Mouse (Mus musculus): ENCODE results near the gene Gphn. TPM values are rescaled to one million over a fixed set of nuclear protein-coding genes. Genes with fewer than 3 reads are reported as not detected.

Gphn gene
- 48.7 and 57.1 TPM in 2 replicates for polyA plus RNA-seq (2015; fragmentation: Nextera tagmentation; extraction: Ambion mirVana)

- H3K36me3 ChIP-seq (ENCODE audit: control insufficient read depth, insufficient read depth, low read length): no peaks in the 10 kb centered on the region
- peaks cover 6% of the 10 kb centered on the region for H3K4me1 ChIP-seq (ENCODE audit: control insufficient read depth, insufficient read depth, low read depth, low read length)
- H3K4me3 ChIP-seq (ENCODE audit: low read length): peak within 1 kb of the TSS; percentile 73
- ATAC-seq: peak; percentile 98
- peak within 1 kb of the TSS; percentile 99 for H3K27ac ChIP-seq (ENCODE audit: low read depth, low read length)
- peak within 1 kb of the TSS; percentile 83 for H3K9ac ChIP-seq (ENCODE audit: low read depth, low read length)
- no peaks in the 10 kb centered on the region for H3K27me3 ChIP-seq (replicated peaks; ENCODE audit: control insufficient read depth, insufficient read depth, low read length)
- no peaks in the 10 kb centered on the region for H3K9me3 ChIP-seq (ENCODE audit: control insufficient read depth, low read length)
- H3K4me2 ChIP-seq (ENCODE audit: low read length): peak within 1 kb of the TSS; percentile 76
- 0% methylated on average over 65 of the region's 70 CpGs for WGBS
These were observed at the start of gene Gphn for GRCm38 (mm10) chr12:78225707-78226518. Gphn (plus strand) TSS chr12:78226379.

GRCm38 (mm10) chr12:78181452-78181851, 44.7 kb upstream of the Gphn start:
- Histone ChIP-seq H3K27ac (ENCODE audit: low read depth, low read length) (no peak overlapping the region), H3K27me3 (replicated peaks; ENCODE audit: control insufficient read depth, insufficient read depth, low read length) (no peaks in the 10 kb centered on the region)
- WGBS: 76% methylated on average over 2 of the region's 2 CpGs

GRCm38 (mm10) chr12:78193942-78194341, 32.2 kb upstream of the Gphn start, which contains the start of gene Gm6657:
Gm6657 (plus strand) TSS chr12:78194242.
- no peak within 1 kb of the TSS for H3K4me3 ChIP-seq (ENCODE audit: low read length)
- H3K27me3 ChIP-seq (replicated peaks; ENCODE audit: control insufficient read depth, insufficient read depth, low read length): no peaks in the 10 kb centered on the region

More at GRCm38 (mm10) chr12:78181452-78181851, 44.7 kb upstream of the Gphn start:
- Histone ChIP-seq H3K4me3 (ENCODE audit: low read length) (no peak overlapping the region), H3K9me3 (ENCODE audit: control insufficient read depth, low read length) (no peaks in the 10 kb centered on the region), H3K4me1 (ENCODE audit: control insufficient read depth, insufficient read depth, low read depth, low read length) (no peaks in the 10 kb centered on the region), H3K36me3 (ENCODE audit: control insufficient read depth, insufficient read depth, low read length) (no peaks in the 10 kb centered on the region), H3K4me2 (ENCODE audit: low read length) (no peak overlapping the region), H3K9ac (ENCODE audit: low read depth, low read length) (no peak overlapping the region)
- no peak for ATAC-seq

GRCm38 (mm10) chr12:78195368-78195767, 30.8 kb upstream of the Gphn start:
- ATAC-seq: no peak
- WGBS: 73% methylated on average over 2 of the region's 2 CpGs

More at GRCm38 (mm10) chr12:78193942-78194341, 32.2 kb upstream of the Gphn start, which contains the start of gene Gm6657:
- no peak within 1 kb of the TSS for H3K9ac ChIP-seq (ENCODE audit: low read depth, low read length)
- no peak within 1 kb of the TSS for H3K4me2 ChIP-seq (ENCODE audit: low read length)
- no peaks in the 10 kb centered on the region for H3K36me3 ChIP-seq (ENCODE audit: control insufficient read depth, insufficient read depth, low read length)
- no peak within 1 kb of the TSS for H3K27ac ChIP-seq (ENCODE audit: low read depth, low read length)
- no peaks in the 10 kb centered on the region for H3K4me1 ChIP-seq (ENCODE audit: control insufficient read depth, insufficient read depth, low read depth, low read length)
- peaks cover 2% of the 10 kb centered on the region; the same call in 1 of the 2 replicates for H3K9me3 ChIP-seq (ENCODE audit: control insufficient read depth, low read length)
- no peak for ATAC-seq

GRCm38 (mm10) chr12:78203646-78204045, 22.5 kb upstream of the Gphn start:
- 45% methylated on average over 5 of the region's 5 CpGs for WGBS

More at GRCm38 (mm10) chr12:78195368-78195767, 30.8 kb upstream of the Gphn start:
- Histone ChIP-seq H3K27me3 (replicated peaks; ENCODE audit: control insufficient read depth, insufficient read depth, low read length) (no peaks in the 10 kb centered on the region), H3K36me3 (ENCODE audit: control insufficient read depth, insufficient read depth, low read length) (no peaks in the 10 kb centered on the region), H3K4me3 (ENCODE audit: low read length) (no peak overlapping the region), H3K27ac (ENCODE audit: low read depth, low read length) (no peak overlapping the region), H3K4me1 (ENCODE audit: control insufficient read depth, insufficient read depth, low read depth, low read length) (no peaks in the 10 kb centered on the region), H3K4me2 (ENCODE audit: low read length) (no peak overlapping the region), H3K9me3 (ENCODE audit: control insufficient read depth, low read length) (peaks cover 2% of the 10 kb centered on the region; the same call in 1 of the 2 replicates), H3K9ac (ENCODE audit: low read depth, low read length) (no peak overlapping the region)

GRCm38 (mm10) chr12:78205915-78206570, 20.1 kb upstream of the Gphn start:
- no peak overlapping the region for H3K27ac ChIP-seq (ENCODE audit: low read depth, low read length)
- 13% methylated on average over 5 of the region's 5 CpGs for WGBS
- H3K9ac ChIP-seq (ENCODE audit: low read depth, low read length): no peak overlapping the region
- H3K36me3 ChIP-seq (ENCODE audit: control insufficient read depth, insufficient read depth, low read length): no peaks in the 10 kb centered on the region
- H3K4me1 ChIP-seq (ENCODE audit: control insufficient read depth, insufficient read depth, low read depth, low read length): no peaks in the 10 kb centered on the region
- H3K27me3 ChIP-seq (replicated peaks; ENCODE audit: control insufficient read depth, insufficient read depth, low read length): no peaks in the 10 kb centered on the region
- H3K4me2 ChIP-seq (ENCODE audit: low read length): peak overlapping the region; percentile 10; the same call in 1 of the 2 replicates
- peak; percentile 60; the same call in 1 of the 2 replicates for ATAC-seq
- no peaks in the 10 kb centered on the region for H3K9me3 ChIP-seq (ENCODE audit: control insufficient read depth, low read length)
- no peak overlapping the region for H3K4me3 ChIP-seq (ENCODE audit: low read length)

More at GRCm38 (mm10) chr12:78203646-78204045, 22.5 kb upstream of the Gphn start:
- Histone ChIP-seq H3K27ac (ENCODE audit: low read depth, low read length) (no peak overlapping the region), H3K9ac (ENCODE audit: low read depth, low read length) (no peak overlapping the region), H3K27me3 (replicated peaks; ENCODE audit: control insufficient read depth, insufficient read depth, low read length) (no peaks in the 10 kb centered on the region), H3K4me1 (ENCODE audit: control insufficient read depth, insufficient read depth, low read depth, low read length) (no peaks in the 10 kb centered on the region), H3K4me2 (ENCODE audit: low read length) (no peak overlapping the region), H3K4me3 (ENCODE audit: low read length) (no peak overlapping the region), H3K36me3 (ENCODE audit: control insufficient read depth, insufficient read depth, low read length) (no peaks in the 10 kb centered on the region), H3K9me3 (ENCODE audit: control insufficient read depth, low read length) (no peaks in the 10 kb centered on the region)
- ATAC-seq: no peak

- Histone ChIP-seq H3K9ac (ENCODE audit: low read depth, low read length) (no peak overlapping the region), H3K27ac (ENCODE audit: low read depth, low read length) (no peak overlapping the region), H3K4me2 (ENCODE audit: low read length) (no peak overlapping the region), H3K36me3 (ENCODE audit: control insufficient read depth, insufficient read depth, low read length) (no peaks in the 10 kb centered on the region), H3K4me1 (ENCODE audit: control insufficient read depth, insufficient read depth, low read depth, low read length) (no peaks in the 10 kb centered on the region), H3K4me3 (ENCODE audit: low read length) (no peak overlapping the region), H3K27me3 (replicated peaks; ENCODE audit: control insufficient read depth, insufficient read depth, low read length) (no peaks in the 10 kb centered on the region), H3K9me3 (ENCODE audit: control insufficient read depth, low read length) (no peaks in the 10 kb centered on the region)
- ATAC-seq: no peak
- 87% methylated on average over 4 of the region's 4 CpGs for WGBS
These were observed 19.6 kb upstream of the Gphn start for GRCm38 (mm10) chr12:78206571-78206960.

- no peak for ATAC-seq
- WGBS: 82% methylated on average over 2 of the region's 2 CpGs
These were observed 16.3 kb upstream of the Gphn start for GRCm38 (mm10) chr12:78209856-78210255.

GRCm38 (mm10) chr12:78215490-78215889, 10.7 kb upstream of the Gphn start:
- WGBS: 83% methylated on average over 6 of the region's 6 CpGs

More at GRCm38 (mm10) chr12:78209856-78210255, 16.3 kb upstream of the Gphn start:
- H3K27ac ChIP-seq (ENCODE audit: low read depth, low read length): no peak overlapping the region
- H3K4me1 ChIP-seq (ENCODE audit: control insufficient read depth, insufficient read depth, low read depth, low read length): no peaks in the 10 kb centered on the region
- no peak overlapping the region for H3K4me2 ChIP-seq (ENCODE audit: low read length)
- H3K4me3 ChIP-seq (ENCODE audit: low read length): no peak overlapping the region
- no peaks in the 10 kb centered on the region for H3K27me3 ChIP-seq (replicated peaks; ENCODE audit: control insufficient read depth, insufficient read depth, low read length)
- H3K9me3 ChIP-seq (ENCODE audit: control insufficient read depth, low read length): no peaks in the 10 kb centered on the region
- no peaks in the 10 kb centered on the region for H3K36me3 ChIP-seq (ENCODE audit: control insufficient read depth, insufficient read depth, low read length)
- H3K9ac ChIP-seq (ENCODE audit: low read depth, low read length): no peak overlapping the region

More at GRCm38 (mm10) chr12:78215490-78215889, 10.7 kb upstream of the Gphn start:
- no peaks in the 10 kb centered on the region for H3K4me1 ChIP-seq (ENCODE audit: control insufficient read depth, insufficient read depth, low read depth, low read length)
- no peak for ATAC-seq
- H3K4me2 ChIP-seq (ENCODE audit: low read length): no peak overlapping the region
- no peak overlapping the region for H3K27ac ChIP-seq (ENCODE audit: low read depth, low read length)
- no peaks in the 10 kb centered on the region for H3K9me3 ChIP-seq (ENCODE audit: control insufficient read depth, low read length)
- H3K27me3 ChIP-seq (replicated peaks; ENCODE audit: control insufficient read depth, insufficient read depth, low read length): no peaks in the 10 kb centered on the region
- no peaks in the 10 kb centered on the region for H3K36me3 ChIP-seq (ENCODE audit: control insufficient read depth, insufficient read depth, low read length)
- no peak overlapping the region for H3K4me3 ChIP-seq (ENCODE audit: low read length)
- no peak overlapping the region for H3K9ac ChIP-seq (ENCODE audit: low read depth, low read length)
